Mouse (Mus musculus) ES-Bruce4 (cell line): Measurements from ENCODE around the gene Wdr45. TPM values are rescaled to one million over a fixed set of nuclear protein-coding genes. Genes with fewer than 3 reads are reported as not detected.

ENCODE experiments used
- H3K27ac ChIP-seq: 2 replicates; pipeline ENCODE4 v1.5.1; 2012; ENCODE audit warnings: low read length, inconsistent platforms; ENCODE audit not compliant: insufficient read depth
- H3K27me3 ChIP-seq: 2 replicates; pipeline ENCODE4 v1.6.1; 2012; ENCODE audit warnings: mild to moderate bottlenecking, low read length, inconsistent platforms; ENCODE audit not compliant: control insufficient read depth, poor library complexity, insufficient read depth, severe bottlenecking
- H3K36me3 ChIP-seq: 2 replicates; pipeline ENCODE4 v1.6.1; 2012; ENCODE audit warnings: inconsistent platforms, mild to moderate bottlenecking, low read length, moderate library complexity; ENCODE audit not compliant: control insufficient read depth, poor library complexity, insufficient read depth, severe bottlenecking
- H3K4me1 ChIP-seq: one replicate; pipeline ENCODE4 v1.8.1; 2011; ENCODE audit warnings: low read length; ENCODE audit not compliant: control insufficient read depth, insufficient read depth
- H3K4me3 ChIP-seq: 2 replicates; pipeline ENCODE4 v1.5.1; 2011; ENCODE audit warnings: low read depth, mild to moderate bottlenecking, low read length
- H3K9ac ChIP-seq: 2 replicates; pipeline ENCODE4 v1.6.1; 2012; ENCODE audit warnings: low read depth, mild to moderate bottlenecking, inconsistent platforms; ENCODE audit not compliant: poor library complexity, severe bottlenecking
- H3K9me3 ChIP-seq: replicated peaks from 2 replicates; pipeline ENCODE4 v1.6.1; 2012; ENCODE audit warnings: mild to moderate bottlenecking, low read length, inconsistent platforms; ENCODE audit not compliant: control insufficient read depth, poor library complexity, insufficient read depth, severe bottlenecking
- CTCF ChIP-seq: IDR thresholded peaks from one replicate; pipeline ENCODE4 v1.8.1; 2011; ENCODE audit warnings: low read depth, low read length
- EP300 ChIP-seq: IDR thresholded peaks from 2 replicates; pipeline ENCODE4 v1.6.1; 2011; ENCODE audit warnings: low read depth, low read length; ENCODE audit not compliant: insufficient read depth
- POLR2A ChIP-seq: IDR thresholded peaks from one replicate; pipeline ENCODE4 v1.8.1; 2011; ENCODE audit warnings: low read length; ENCODE audit not compliant: insufficient read depth
- polyA plus RNA-seq: library from polyadenylated mRNA; stranded (reverse); fragments of >200 nt; gene quantifications from 2 replicates; pipeline ENCODE4 v1.2.4, GENCODE M21; 2011; ENCODE audit warnings: low read depth; ENCODE audit not compliant: missing spikeins, insufficient read depth, insufficient read length

Gene Wdr45
- polyA plus RNA-seq, 1 experiment, result 56.8 TPM

GRCm38 (mm10) chrX:7672739-7673138, 41.4 kb upstream of the Wdr45 start:
- Histone ChIP-seq H3K9me3 (no peaks in the 10 kb centered on the region), H3K27ac (no peak overlapping the region), H3K36me3 (peaks cover 6% of the 10 kb centered on the region; the same call in 1 of the 2 replicates), H3K4me3 (no peak overlapping the region), H3K4me1 (no peaks in the 10 kb centered on the region), H3K9ac (no peak overlapping the region), H3K27me3 (no peaks in the 10 kb centered on the region)
- TF ChIP-seq POLR2A (no peak), CTCF (no peak), EP300 (no peak)

- Histone ChIP-seq H3K9ac (peak overlapping the region; percentile 87), H3K27me3 (no peaks in the 10 kb centered on the region), H3K36me3 (peaks cover 4% of the 10 kb centered on the region; the same call in 1 of the 2 replicates), H3K9me3 (no peaks in the 10 kb centered on the region), H3K4me3 (peak overlapping the region; percentile 74), H3K4me1 (no peaks in the 10 kb centered on the region), H3K27ac (peak overlapping the region; percentile 85)
- TF ChIP-seq CTCF (no peak), POLR2A (no peak), EP300 (no peak)
These were observed 40.4 kb upstream of the Wdr45 start for GRCm38 (mm10) chrX:7673578-7674281.

- TF ChIP-seq EP300 (no peak), POLR2A (no peak), CTCF (no peak)
- Histone ChIP-seq H3K4me3 (peak overlapping the region; percentile 74), H3K4me1 (no peaks in the 10 kb centered on the region), H3K27ac (peak overlapping the region; percentile 85), H3K36me3 (no peaks in the 10 kb centered on the region), H3K27me3 (no peaks in the 10 kb centered on the region), H3K9ac (peak overlapping the region; percentile 87), H3K9me3 (no peaks in the 10 kb centered on the region)
These were observed 39.7 kb upstream of the Wdr45 start for GRCm38 (mm10) chrX:7674284-7675000.

DNA sequence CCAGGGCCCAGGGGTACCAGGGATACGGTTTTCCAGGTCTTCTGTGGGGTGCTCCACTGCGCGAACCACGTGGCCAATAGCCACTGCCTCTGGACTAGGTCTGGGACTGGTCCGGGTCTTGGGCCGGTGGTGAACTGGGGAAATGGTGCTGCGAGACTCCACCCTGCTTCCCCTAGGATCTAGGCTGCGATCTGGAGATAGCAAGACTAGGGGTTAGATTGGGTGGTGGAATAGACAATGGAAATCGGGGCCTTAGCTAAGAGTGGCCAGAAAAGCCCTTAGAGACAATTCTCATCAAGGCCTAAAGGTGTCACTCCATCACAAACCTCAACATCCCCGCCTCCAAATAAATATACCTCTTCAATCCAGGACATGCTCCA, 39.1 kb upstream of the Wdr45 start:
- no peaks in the 10 kb centered on the region for H3K36me3 ChIP-seq
- peak overlapping the region; percentile 87 for H3K9ac ChIP-seq
- H3K4me3 ChIP-seq, result peak overlapping the region; percentile 74
- H3K4me1 ChIP-seq, result no peaks in the 10 kb centered on the region
- H3K9me3 ChIP-seq, result no peaks in the 10 kb centered on the region
- no peak for TF ChIP-seq POLR2A
- no peak for TF ChIP-seq EP300
- TF ChIP-seq CTCF, result no peak
- H3K27me3 ChIP-seq, result no peaks in the 10 kb centered on the region
- peak overlapping the region; percentile 85 for H3K27ac ChIP-seq

GRCm38 (mm10) chrX:7678986-7679385, 35.1 kb upstream of the Wdr45 start:
- TF ChIP-seq CTCF, result no peak
- no peak for TF ChIP-seq EP300
- TF ChIP-seq POLR2A, result no peak
- Histone ChIP-seq H3K36me3 (no peaks in the 10 kb centered on the region), H3K9me3 (no peaks in the 10 kb centered on the region), H3K9ac (no peak overlapping the region), H3K4me3 (no peak overlapping the region), H3K4me1 (no peaks in the 10 kb centered on the region), H3K27me3 (no peaks in the 10 kb centered on the region), H3K27ac (no peak overlapping the region)
